10 mouse cellular contexts compared by ENCODE assay signal in the genomic region with DNA sequence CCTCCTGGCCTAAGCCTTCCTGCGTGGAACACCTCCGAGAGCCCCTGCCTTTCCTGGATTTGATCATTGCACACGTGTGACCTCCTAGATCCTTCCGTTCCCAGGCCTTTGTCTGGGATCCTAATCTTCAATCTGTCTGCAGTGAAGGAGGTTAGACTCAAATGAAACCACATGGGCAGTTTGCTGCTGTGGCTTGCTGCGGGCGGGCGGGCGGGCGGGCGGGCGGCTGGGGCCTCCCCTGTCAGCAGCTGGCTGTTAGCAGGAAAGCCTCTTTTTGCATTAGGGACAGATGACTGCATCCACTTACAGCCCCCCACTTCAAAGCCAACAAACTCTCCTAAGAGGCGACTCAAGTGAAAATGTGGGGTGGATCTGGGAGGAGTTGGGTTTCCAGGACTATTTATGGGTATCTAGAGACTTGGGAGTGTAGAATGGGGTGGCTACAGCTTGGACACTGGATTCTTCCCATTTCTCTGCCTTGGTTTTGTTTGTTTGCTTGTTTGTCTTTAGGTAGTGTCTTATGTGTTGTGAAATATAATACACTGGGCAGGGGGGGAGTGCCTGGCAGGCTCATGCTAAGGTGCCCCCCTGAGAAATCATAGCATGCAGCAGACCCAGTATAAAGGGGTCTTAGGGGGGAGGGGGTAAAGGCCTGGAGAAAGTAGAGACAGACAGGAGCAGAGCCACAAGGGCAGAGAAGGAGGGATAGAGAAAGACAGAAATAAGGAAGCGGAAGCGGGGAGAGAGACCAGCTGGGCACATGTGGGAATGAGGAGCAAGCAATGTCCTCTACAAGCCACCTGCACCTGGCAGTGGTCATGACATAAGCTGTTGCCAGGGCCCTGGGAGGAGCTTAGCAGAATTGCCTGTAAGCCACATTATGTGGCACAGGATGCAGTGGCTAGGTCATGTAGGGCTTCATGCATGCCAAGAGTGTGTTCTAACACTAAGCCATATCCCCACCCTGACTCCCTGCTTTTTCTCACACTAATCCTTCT.
DNase-seq lines count a peak whose midpoint lies in the region; ATAC-seq lines count a peak whose summit lies in the region.
"Had no signal": no experiment of that assay in that cellular context is flagged by ENCODE, and none has a peak within 500 bp of the region (broad histone marks: within the 10 kb centered on the region; RNA-seq: fewer than 3 reads in every experiment).

No protein-coding gene starts in this region.

- peak; percentile 39; the same call in 1 of the 2 replicates for ATAC-seq in lung, embryonic 15.5 days (ENCODE audit: borderline replicate concordance, extremely low read depth, low FRiP score, low TSS enrichment)
- ATAC-seq in forebrain, embryonic 11.5 days (replicated peaks; ENCODE audit: low FRiP score): peak; percentile 77
- peak; percentile 63 for ATAC-seq in limb, embryonic 12.5 days (ENCODE audit: insufficient number of reproducible peaks, insufficient read depth, low FRiP score, low TSS enrichment, low read depth)
- no peak for ATAC-seq in cerebellum, adult (ENCODE audit: insufficient number of reproducible peaks, low FRiP score, low TSS enrichment)

- no peak for DNase-seq in lung, postnatal 14 days
- DNase-seq in forebrain, embryonic 11.5 days (ENCODE audit: low spot score): peak; percentile 65
- DNase-seq in thymus, postnatal 14 days: peak; percentile 72
- DNase-seq in adrenal gland, postnatal 10 days: no peak
- no peak for DNase-seq in MN1 (ENCODE audit: low spot score)
- DNase-seq: right cerebral cortex, postnatal 14 days had no signal

- no peak overlapping the region for H3K9ac ChIP-seq in lung, embryonic 15.5 days
- H3K9ac ChIP-seq in forebrain, embryonic 11.5 days (ENCODE audit: low read length): no peak overlapping the region
- no peak overlapping the region for H3K9ac ChIP-seq in limb, embryonic 12.5 days (replicated peaks)

- peaks cover 3% of the 10 kb centered on the region; the same call in 1 of the 2 replicates for H3K4me1 ChIP-seq in lung, embryonic 15.5 days
- H3K4me1 ChIP-seq in forebrain, embryonic 11.5 days (replicated peaks; ENCODE audit: control insufficient read depth, insufficient read depth, low read length): peaks cover 18% of the 10 kb centered on the region
- H3K4me1 ChIP-seq in limb, embryonic 12.5 days (replicated peaks): peaks cover 69% of the 10 kb centered on the region

- H3K9me3 ChIP-seq in lung, embryonic 15.5 days: no peaks in the 10 kb centered on the region
- no peaks in the 10 kb centered on the region for H3K9me3 ChIP-seq in forebrain, embryonic 11.5 days (ENCODE audit: control insufficient read depth, low read length)
- H3K9me3 ChIP-seq in limb, embryonic 12.5 days: no peaks in the 10 kb centered on the region

- no peaks in the 10 kb centered on the region for H3K27me3 ChIP-seq in lung, embryonic 15.5 days
- no peaks in the 10 kb centered on the region for H3K27me3 ChIP-seq in forebrain, embryonic 11.5 days (ENCODE audit: control insufficient read depth, insufficient read depth, low read length)
- H3K27me3 ChIP-seq in limb, embryonic 12.5 days: no peaks in the 10 kb centered on the region

- no peak overlapping the region for H3K4me3 ChIP-seq in lung, embryonic 15.5 days
- H3K4me3 ChIP-seq in forebrain, embryonic 11.5 days (ENCODE audit: low read depth, low read length): no peak overlapping the region
- H3K4me3 ChIP-seq in limb, embryonic 12.5 days (replicated peaks): no peak overlapping the region

- no peak overlapping the region for H3K4me2 ChIP-seq in lung, embryonic 15.5 days
- H3K4me2 ChIP-seq in forebrain, embryonic 11.5 days (ENCODE audit: low read depth, low read length, severe bottlenecking): peak overlapping the region; percentile 18; the same call in 1 of the 2 replicates
- peak overlapping the region; percentile 11; the same call in 1 of the 2 replicates for H3K4me2 ChIP-seq in limb, embryonic 12.5 days

- 38% methylated on average over 14 of the region's 14 CpGs for WGBS in lung, embryonic 15.5 days
- 16% methylated on average over 14 of the region's 14 CpGs for WGBS in forebrain, embryonic 11.5 days
- WGBS in limb, embryonic 12.5 days: 28% methylated on average over 14 of the region's 14 CpGs

- H3K36me3 ChIP-seq in lung, embryonic 15.5 days: peaks cover 10% of the 10 kb centered on the region; the same call in 1 of the 2 replicates
- H3K36me3 ChIP-seq in forebrain, embryonic 11.5 days (ENCODE audit: control insufficient read depth, insufficient read depth, low read length): no peaks in the 10 kb centered on the region
- H3K36me3 ChIP-seq in limb, embryonic 12.5 days: peaks cover 11% of the 10 kb centered on the region

- H3K27ac ChIP-seq in lung, embryonic 15.5 days: no peak overlapping the region
- H3K27ac ChIP-seq in forebrain, embryonic 11.5 days (ENCODE audit: low read depth, low read length): peak overlapping the region; percentile 59
- peak overlapping the region; percentile 63 for H3K27ac ChIP-seq in limb, embryonic 12.5 days
- H3K27ac ChIP-seq: macrophage had no signal

Comparison
In these comparisons a context has a peak if more than half of its experiments do, and no peak if none do; other contexts are left out.
1. DNase-seq: peak in forebrain, embryonic 11.5 days (single experiment) and thymus, postnatal 14 days (single experiment); none in lung, postnatal 14 days (single experiment), adrenal gland, postnatal 10 days (single experiment) and MN1 (single experiment).